Mouse (Mus musculus) embryonic facial prominence, embryonic 13.5 days (tissue): Measurements from ENCODE around the gene Aox4. TPM values are rescaled to one million over a fixed set of nuclear protein-coding genes. Genes with fewer than 3 reads are reported as not detected.

ENCODE experiments used
- ATAC-seq: fragments of 200-750 bp; cut with Nextera tagmentation; 2 replicates; pipeline ENCODE4 v1.8.0; 2017; ENCODE audit warnings: low read depth; ENCODE audit not compliant: insufficient number of reproducible peaks, insufficient read depth, low FRiP score, low TSS enrichment
- H3K27ac ChIP-seq: fragments of 300-500 bp; sonication (generic); 2 replicates; pipeline ENCODE4 v1.5.1; 2015; ENCODE audit warnings: moderate library complexity, mild to moderate bottlenecking, inconsistent platforms
- H3K27me3 ChIP-seq: fragments of 300-500 bp; sonication (generic); 2 replicates; pipeline ENCODE4 v1.6.1; 2015; ENCODE audit warnings: mild to moderate bottlenecking, inconsistent platforms
- H3K36me3 ChIP-seq: fragments of 300-500 bp; sonication (generic); 2 replicates; pipeline ENCODE4 v1.6.1; 2015; ENCODE audit warnings: mild to moderate bottlenecking, inconsistent platforms
- H3K4me1 ChIP-seq: fragments of 300-500 bp; sonication (generic); 2 replicates; pipeline ENCODE4 v1.6.1; 2015; ENCODE audit warnings: inconsistent platforms
- H3K4me2 ChIP-seq: fragments of 300-500 bp; sonication (generic); 2 replicates; pipeline ENCODE4 v1.6.1; 2015; ENCODE audit warnings: moderate library complexity, mild to moderate bottlenecking, inconsistent platforms
- H3K4me3 ChIP-seq: fragments of 300-500 bp; sonication (generic); 2 replicates; pipeline ENCODE4 v1.5.1; 2015; ENCODE audit warnings: mild to moderate bottlenecking, inconsistent platforms
- H3K9ac ChIP-seq: fragments of 300-500 bp; sonication (generic); 2 replicates; pipeline ENCODE4 v1.6.1; 2015; ENCODE audit warnings: mild to moderate bottlenecking, inconsistent platforms
- H3K9me3 ChIP-seq: fragments of 300-500 bp; sonication (generic); 2 replicates; pipeline ENCODE4 v1.6.1; 2016; ENCODE audit warnings: inconsistent platforms
- WGBS: fragments of 180-500 bp; shearing (Covaris S2); methylation state at CpG from one replicate; pipeline ENCODE4 v1.1.7; 2015; ENCODE audit warnings: mixed read lengths; 5-methylcytosine and 5-hydroxymethylcytosine counted together
- polyA plus RNA-seq: library from polyadenylated mRNA; unstranded; fragments of >200 nt; fragmentation: Nextera tagmentation; extraction: Ambion mirVana; gene quantifications from 2 replicates; pipeline ENCODE4 v1.2.1, GENCODE M21; 2015

Aox4 gene
- polyA plus RNA-seq, 1 experiment from 2014 or later = 1.9 TPM

GRCm38 (mm10) chr1:58248518-58248917 lies 38.3 kb downstream of the Aox4 start:
- no peaks in the 10 kb centered on the region for H3K36me3 ChIP-seq
- ATAC-seq = no peak
- H3K27me3 ChIP-seq = no peaks in the 10 kb centered on the region

GRCm38 (mm10) chr1:58253466-58253865 lies 43.3 kb downstream of the Aox4 start:
- no peaks in the 10 kb centered on the region for H3K36me3 ChIP-seq
- H3K4me1 ChIP-seq = no peaks in the 10 kb centered on the region
- no peaks in the 10 kb centered on the region for H3K9me3 ChIP-seq
- H3K4me3 ChIP-seq = no peak overlapping the region
- no peaks in the 10 kb centered on the region for H3K27me3 ChIP-seq
- 0 out of 2 replicates have a peak, but pooled peaks have one; percentile 52 for ATAC-seq
- no peak overlapping the region for H3K27ac ChIP-seq
- H3K9ac ChIP-seq = no peak overlapping the region
- 64% methylated on average over 11 of the region's 11 CpGs for WGBS
- H3K4me2 ChIP-seq = no peak overlapping the region

More at GRCm38 (mm10) chr1:58248518-58248917, 38.3 kb downstream of the Aox4 start:
- H3K27ac ChIP-seq = no peak overlapping the region
- H3K9ac ChIP-seq = no peak overlapping the region
- no peak overlapping the region for H3K4me3 ChIP-seq
- 77% methylated on average over 1 of the region's 1 CpGs for WGBS
- H3K9me3 ChIP-seq = no peaks in the 10 kb centered on the region
- H3K4me2 ChIP-seq = no peak overlapping the region
- no peaks in the 10 kb centered on the region for H3K4me1 ChIP-seq

- WGBS = 73% methylated on average over 10 of the region's 10 CpGs
- H3K27me3 ChIP-seq = no peaks in the 10 kb centered on the region
These were observed 47.2 kb downstream of the Aox4 start for GRCm38 (mm10) chr1:58257195-58257991.

GRCm38 (mm10) chr1:58260311-58260710 lies 50.1 kb downstream of the Aox4 start:
- Histone ChIP-seq H3K4me1 (0 out of 2 replicates have a peak, but pooled peaks cover 3% of the 10 kb centered on the region), H3K27me3 (no peaks in the 10 kb centered on the region), H3K9ac (no peak overlapping the region), H3K4me2 (no peak overlapping the region), H3K4me3 (no peak overlapping the region), H3K36me3 (no peaks in the 10 kb centered on the region), H3K9me3 (no peaks in the 10 kb centered on the region), H3K27ac (no peak overlapping the region)
- 75% methylated on average over 3 of the region's 3 CpGs for WGBS
- no peak for ATAC-seq

More at GRCm38 (mm10) chr1:58257195-58257991, 47.2 kb downstream of the Aox4 start:
- H3K36me3 ChIP-seq = no peaks in the 10 kb centered on the region
- H3K9me3 ChIP-seq = no peaks in the 10 kb centered on the region
- 0 out of 2 replicates have a peak, but pooled peaks cover 3% of the 10 kb centered on the region for H3K4me1 ChIP-seq
- H3K27ac ChIP-seq = no peak overlapping the region
- no peak overlapping the region for H3K4me3 ChIP-seq
- no peak for ATAC-seq
- no peak overlapping the region for H3K4me2 ChIP-seq
- no peak overlapping the region for H3K9ac ChIP-seq

GRCm38 (mm10) chr1:58268231-58268630 lies 58.0 kb downstream of the Aox4 start:
- Histone ChIP-seq H3K4me1 (no peaks in the 10 kb centered on the region), H3K27me3 (no peaks in the 10 kb centered on the region), H3K9ac (no peak overlapping the region), H3K4me2 (no peak overlapping the region), H3K9me3 (no peaks in the 10 kb centered on the region), H3K27ac (no peak overlapping the region), H3K4me3 (no peak overlapping the region), H3K36me3 (no peaks in the 10 kb centered on the region)
- 81% methylated on average over 2 of the region's 2 CpGs for WGBS
- no peak for ATAC-seq

- no peak overlapping the region for H3K27ac ChIP-seq
- no peak overlapping the region for H3K9ac ChIP-seq
- H3K4me1 ChIP-seq = peaks cover 3% of the 10 kb centered on the region; the same call in 1 of the 2 replicates
- 60% methylated on average over 6 of the region's 6 CpGs for WGBS
- H3K9me3 ChIP-seq = no peaks in the 10 kb centered on the region
- no peak overlapping the region for H3K4me2 ChIP-seq
- H3K36me3 ChIP-seq = no peaks in the 10 kb centered on the region
- H3K4me3 ChIP-seq = no peak overlapping the region
- no peaks in the 10 kb centered on the region for H3K27me3 ChIP-seq
- no peak for ATAC-seq
These were observed 60.8 kb downstream of the Aox4 start for GRCm38 (mm10) chr1:58270807-58271569.

- Histone ChIP-seq H3K9me3 (no peaks in the 10 kb centered on the region), H3K4me3 (no peak overlapping the region), H3K27ac (no peak overlapping the region), H3K36me3 (no peaks in the 10 kb centered on the region), H3K27me3 (no peaks in the 10 kb centered on the region), H3K9ac (no peak overlapping the region), H3K4me2 (no peak overlapping the region), H3K4me1 (peaks cover 24% of the 10 kb centered on the region)
- 25% methylated on average over 9 of the region's 9 CpGs for WGBS
- 0 out of 2 replicates have a peak, but pooled peaks have one; percentile 50 for ATAC-seq
These were observed 65.7 kb downstream of the Aox4 start for GRCm38 (mm10) chr1:58275879-58276278.

- no peak for ATAC-seq
- H3K27me3 ChIP-seq = no peaks in the 10 kb centered on the region
- H3K4me1 ChIP-seq = peaks cover 27% of the 10 kb centered on the region
- H3K9ac ChIP-seq = no peak within 1 kb of the TSS
- H3K9me3 ChIP-seq = no peaks in the 10 kb centered on the region
- no peak within 1 kb of the TSS for H3K27ac ChIP-seq
- 63% methylated on average over 5 of the region's 5 CpGs for WGBS
- H3K36me3 ChIP-seq = no peaks in the 10 kb centered on the region
- no peak within 1 kb of the TSS for H3K4me3 ChIP-seq
- no peak within 1 kb of the TSS for H3K4me2 ChIP-seq
These were observed 67.8 kb downstream of the Aox4 start, which contains the start of gene Aox2 for GRCm38 (mm10) chr1:58278026-58278425. TSS of gene Aox2 (plus strand) at chr1:58278326.

- peaks cover 27% of the 10 kb centered on the region for H3K4me1 ChIP-seq
- H3K27ac ChIP-seq = no peak overlapping the region
- H3K4me3 ChIP-seq = no peak overlapping the region
- ATAC-seq = no peak
- H3K27me3 ChIP-seq = no peaks in the 10 kb centered on the region
- 42% methylated on average over 7 of the region's 7 CpGs for WGBS
- no peaks in the 10 kb centered on the region for H3K36me3 ChIP-seq
- H3K9ac ChIP-seq = no peak overlapping the region
- H3K9me3 ChIP-seq = no peaks in the 10 kb centered on the region
- no peak overlapping the region for H3K4me2 ChIP-seq
These were observed 68.3 kb downstream of the Aox4 start for GRCm38 (mm10) chr1:58278513-58278912.

GRCm38 (mm10) chr1:58280381-58280780 lies 70.2 kb downstream of the Aox4 start:
- H3K9me3 ChIP-seq = no peaks in the 10 kb centered on the region
- no peak overlapping the region for H3K27ac ChIP-seq
- H3K4me2 ChIP-seq = no peak overlapping the region
- peaks cover 27% of the 10 kb centered on the region for H3K4me1 ChIP-seq
- H3K27me3 ChIP-seq = no peaks in the 10 kb centered on the region
- H3K9ac ChIP-seq = no peak overlapping the region
- no peak for ATAC-seq
- no peak overlapping the region for H3K4me3 ChIP-seq
- no peaks in the 10 kb centered on the region for H3K36me3 ChIP-seq
- WGBS = 84% methylated on average over 4 of the region's 4 CpGs

- Histone ChIP-seq H3K4me3 (no peak overlapping the region), H3K27ac (no peak overlapping the region), H3K9ac (no peak overlapping the region), H3K4me2 (no peak overlapping the region), H3K9me3 (no peaks in the 10 kb centered on the region), H3K4me1 (peaks cover 24% of the 10 kb centered on the region), H3K27me3 (no peaks in the 10 kb centered on the region), H3K36me3 (no peaks in the 10 kb centered on the region)
- no peak for ATAC-seq
- WGBS = 67% methylated on average over 13 of the region's 13 CpGs
These were observed 70.9 kb downstream of the Aox4 start for GRCm38 (mm10) chr1:58280939-58281624.
